Mouse (Mus musculus) embryonic facial prominence, embryonic 15.5 days (tissue): ENCODE measurements around the gene Ncam1. TPM values are rescaled to one million over a fixed set of nuclear protein-coding genes. Genes with fewer than 3 reads are reported as not detected.
A peak's percentile ranks its signal among the peaks of the same experiment; 100 is the strongest.

ENCODE experiments used
- ATAC-seq: fragments of 200-750 bp; cut with Nextera tagmentation; 2 replicates; pipeline ENCODE4 v1.8.0; 2017; ENCODE audit warnings: low read depth, moderate TSS enrichment; ENCODE audit not compliant: insufficient number of reproducible peaks, low FRiP score, low TSS enrichment
- H3K27ac ChIP-seq: fragments of 300-500 bp; sonication (generic); replicated peaks from 2 replicates; pipeline ENCODE4 v1.5.1; 2015; ENCODE audit warnings: mild to moderate bottlenecking, inconsistent platforms
- H3K27me3 ChIP-seq: fragments of 300-500 bp; sonication (generic); 2 replicates; pipeline ENCODE4 v1.6.1; 2015; ENCODE audit warnings: inconsistent platforms
- H3K36me3 ChIP-seq: fragments of 300-500 bp; sonication (generic); 2 replicates; pipeline ENCODE4 v1.6.1; 2015; ENCODE audit warnings: mild to moderate bottlenecking, inconsistent platforms
- H3K4me1 ChIP-seq: fragments of 300-500 bp; sonication (generic); 2 replicates; pipeline ENCODE4 v1.6.1; 2015; ENCODE audit warnings: inconsistent platforms
- H3K4me2 ChIP-seq: fragments of 300-500 bp; sonication (generic); replicated peaks from 2 replicates; pipeline ENCODE4 v1.6.1; 2015; ENCODE audit warnings: mild to moderate bottlenecking, inconsistent platforms
- H3K4me3 ChIP-seq: fragments of 300-500 bp; sonication (generic); replicated peaks from 2 replicates; pipeline ENCODE4 v1.5.1; 2015; ENCODE audit warnings: mild to moderate bottlenecking, inconsistent platforms
- H3K9ac ChIP-seq: fragments of 300-500 bp; sonication (generic); 2 replicates; pipeline ENCODE4 v1.6.1; 2015; ENCODE audit warnings: inconsistent platforms
- H3K9me3 ChIP-seq: fragments of 300-500 bp; sonication (generic); replicated peaks from 2 replicates; pipeline ENCODE4 v1.6.1; 2016; ENCODE audit warnings: inconsistent platforms
- WGBS: fragments of 180-500 bp; shearing (Covaris S2); methylation state at CpG from one replicate; pipeline ENCODE4 v1.1.7; 2015; 5-methylcytosine and 5-hydroxymethylcytosine counted together
- polyA plus RNA-seq: library from polyadenylated mRNA; unstranded; fragments of >200 nt; fragmentation: Nextera tagmentation; extraction: Ambion mirVana; gene quantifications from 2 replicates; pipeline ENCODE4 v1.2.1, GENCODE M21; 2015

Ncam1 gene
- polyA plus RNA-seq, result 140 and 142 TPM in 2 replicates

DNA sequence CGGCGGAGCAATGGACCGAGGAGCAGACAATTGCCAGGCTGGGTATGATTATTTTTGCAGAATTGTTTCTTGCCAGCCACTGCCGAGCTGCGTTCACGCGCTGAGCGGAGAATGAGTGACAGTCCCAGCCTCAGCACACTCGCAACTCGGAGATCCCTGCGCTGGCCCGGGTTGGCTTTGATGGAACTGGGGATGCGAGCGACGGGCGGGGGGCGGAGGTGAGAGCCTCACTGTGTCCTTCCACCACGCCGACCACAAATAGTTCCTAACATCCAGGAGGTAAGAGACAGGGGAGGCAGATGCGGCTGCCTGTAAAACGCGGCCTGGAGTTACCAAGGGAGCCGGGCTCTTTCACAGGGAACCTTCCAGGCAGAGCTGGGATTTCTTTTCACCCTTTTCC, at the start of gene Ncam1:
Ncam1 (minus strand) TSS at position 120 of the 400 bp plus-strand sequence.
- Histone ChIP-seq H3K9ac (peak within 1 kb of the TSS; percentile 63), H3K27me3 (no peaks in the 10 kb centered on the region), H3K4me2 (peak within 1 kb of the TSS; percentile 92), H3K27ac (peak within 1 kb of the TSS; percentile 89), H3K4me3 (peak within 1 kb of the TSS; percentile 77), H3K9me3 (no peaks in the 10 kb centered on the region), H3K36me3 (no peaks in the 10 kb centered on the region), H3K4me1 (peaks cover 9% of the 10 kb centered on the region)
- peak; percentile 81 for ATAC-seq
- under 1% methylated on average over 23 of the region's 23 CpGs for WGBS

GRCm38 (mm10) chr9:49834013-49834412, 35.3 kb upstream of the Ncam1 start:
- Histone ChIP-seq H3K36me3 (no peaks in the 10 kb centered on the region), H3K9ac (no peak overlapping the region), H3K9me3 (no peaks in the 10 kb centered on the region), H3K4me1 (no peaks in the 10 kb centered on the region), H3K4me3 (no peak overlapping the region), H3K27ac (no peak overlapping the region), H3K27me3 (no peaks in the 10 kb centered on the region), H3K4me2 (no peak overlapping the region)
- ATAC-seq, result no peak
- WGBS, result 84% methylated on average over 1 of the region's 1 CpGs

- Histone ChIP-seq H3K27me3 (no peaks in the 10 kb centered on the region), H3K36me3 (no peaks in the 10 kb centered on the region), H3K9me3 (no peaks in the 10 kb centered on the region), H3K4me3 (no peak overlapping the region), H3K4me2 (no peak overlapping the region), H3K4me1 (no peaks in the 10 kb centered on the region), H3K9ac (no peak overlapping the region), H3K27ac (no peak overlapping the region)
- no peak for ATAC-seq
- WGBS, result 92% methylated on average over 8 of the region's 8 CpGs
Measured at GRCm38 (mm10) chr9:49827671-49828070, 28.9 kb upstream of the Ncam1 start.

DNA sequence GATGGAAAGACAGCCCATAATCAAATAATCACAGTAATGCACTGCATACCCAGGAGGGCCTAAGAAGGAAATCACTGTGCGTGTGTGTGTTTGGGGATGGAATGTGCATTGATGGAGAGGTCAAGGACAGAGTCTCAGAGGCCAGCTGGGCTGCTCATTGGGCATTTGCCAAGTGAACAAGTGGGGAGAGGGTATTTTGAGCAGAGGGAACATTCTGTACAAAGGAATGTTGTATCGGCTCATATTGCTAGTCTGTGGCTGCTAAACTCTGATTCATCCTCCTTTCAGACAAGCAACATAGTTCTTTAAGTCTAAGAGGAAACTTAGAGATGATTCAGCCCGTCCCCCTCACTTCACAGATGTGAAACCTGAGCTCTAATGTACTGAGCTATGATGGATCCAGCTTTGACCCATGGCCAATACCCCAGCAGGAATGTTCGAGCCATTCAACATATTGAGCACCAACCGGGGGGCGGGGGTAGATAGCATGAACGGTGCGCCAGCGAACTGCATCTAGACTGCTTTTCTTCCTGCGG, 17.5 kb upstream of the Ncam1 start:
- no peak overlapping the region for H3K4me2 ChIP-seq
- no peaks in the 10 kb centered on the region for H3K27me3 ChIP-seq
- H3K27ac ChIP-seq, result no peak overlapping the region
- H3K9ac ChIP-seq, result no peak overlapping the region
- 52% methylated on average over 10 of the region's 10 CpGs for WGBS
- H3K4me1 ChIP-seq, result no peaks in the 10 kb centered on the region
- ATAC-seq, result no peak
- H3K36me3 ChIP-seq, result no peaks in the 10 kb centered on the region
- no peak overlapping the region for H3K4me3 ChIP-seq
- no peaks in the 10 kb centered on the region for H3K9me3 ChIP-seq

DNA sequence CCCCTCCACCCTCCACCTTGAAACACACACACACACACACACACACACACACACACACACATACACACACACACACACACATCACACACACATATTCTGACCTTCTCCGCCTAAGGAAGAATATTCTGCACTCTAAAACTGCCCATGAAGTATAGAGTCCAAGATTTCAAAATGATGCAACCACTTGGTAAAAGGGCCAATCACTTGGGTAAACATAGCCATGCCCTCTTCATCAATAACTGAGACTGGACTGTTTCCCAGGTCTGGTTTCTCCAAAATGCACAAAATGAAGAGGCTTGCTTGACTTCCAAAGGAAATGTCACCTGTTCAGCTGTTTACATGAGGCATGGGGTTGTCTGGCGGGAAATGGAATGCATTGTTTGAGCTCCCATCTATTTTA, 15.7 kb upstream of the Ncam1 start:
- no peaks in the 10 kb centered on the region for H3K4me1 ChIP-seq
- H3K4me2 ChIP-seq, result no peak overlapping the region
- ATAC-seq, result no peak
- H3K9me3 ChIP-seq, result no peaks in the 10 kb centered on the region
- 89% methylated on average over 2 of the region's 2 CpGs for WGBS
- H3K36me3 ChIP-seq, result no peaks in the 10 kb centered on the region
- H3K27me3 ChIP-seq, result no peaks in the 10 kb centered on the region
- no peak overlapping the region for H3K9ac ChIP-seq
- H3K27ac ChIP-seq, result no peak overlapping the region
- H3K4me3 ChIP-seq, result no peak overlapping the region

DNA sequence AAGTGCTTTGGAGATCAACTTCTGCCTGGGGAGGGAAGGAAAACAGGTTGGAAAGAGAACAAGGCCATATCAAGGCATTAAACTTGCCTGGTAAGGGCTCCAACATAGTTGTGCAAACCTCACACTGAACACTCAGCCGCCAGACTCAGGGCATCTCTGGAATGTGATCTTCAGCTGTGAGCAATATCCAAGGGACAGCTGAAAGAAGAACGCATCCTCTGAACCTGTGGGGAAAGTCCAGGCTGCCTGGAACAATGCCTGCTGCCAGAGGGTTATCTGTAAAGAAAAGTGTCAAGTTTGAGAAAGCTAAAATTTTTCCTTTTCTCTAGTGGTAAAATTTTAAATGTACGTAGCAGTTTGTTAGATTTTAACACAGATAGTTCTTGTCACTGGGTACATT, 4.5 kb upstream of the Ncam1 start:
- Histone ChIP-seq H3K9me3 (no peaks in the 10 kb centered on the region), H3K4me1 (peaks cover 2% of the 10 kb centered on the region; the same call in 1 of the 2 replicates), H3K36me3 (no peaks in the 10 kb centered on the region), H3K27me3 (no peaks in the 10 kb centered on the region), H3K4me2 (no peak overlapping the region), H3K4me3 (no peak overlapping the region), H3K27ac (no peak overlapping the region), H3K9ac (no peak overlapping the region)
- 50% methylated on average over 3 of the region's 3 CpGs for WGBS
- ATAC-seq, result no peak

GRCm38 (mm10) chr9:49797821-49798571, 729 bp downstream of the Ncam1 start:
- Histone ChIP-seq H3K36me3 (no peaks in the 10 kb centered on the region), H3K4me3 (peak overlapping the region; percentile 77), H3K4me2 (peak overlapping the region; percentile 92), H3K9ac (peak overlapping the region; percentile 63), H3K27me3 (no peaks in the 10 kb centered on the region), H3K9me3 (no peaks in the 10 kb centered on the region), H3K27ac (peak overlapping the region; percentile 89), H3K4me1 (peaks cover 7% of the 10 kb centered on the region)
- ATAC-seq, result peak; percentile 51
- WGBS, result under 1% methylated on average over 58 of the region's 58 CpGs

GRCm38 (mm10) chr9:49797508-49797820, 1.3 kb downstream of the Ncam1 start:
- no peak; the same call in 1 of the 2 replicates for ATAC-seq
- 0% methylated on average over 15 of the region's 15 CpGs for whole genome bisulfite sequencing
- H3K27ac ChIP-seq, result peak overlapping the region; percentile 89

GRCm38 (mm10) chr9:49796618-49797507, 1.9 kb downstream of the Ncam1 start:
- Histone ChIP-seq H3K36me3 (no peaks in the 10 kb centered on the region), H3K27ac (peak overlapping the region; percentile 89), H3K4me1 (peaks cover 7% of the 10 kb centered on the region), H3K4me3 (peak overlapping the region; percentile 77), H3K27me3 (no peaks in the 10 kb centered on the region), H3K9ac (peak overlapping the region; percentile 63), H3K4me2 (peak overlapping the region; percentile 92), H3K9me3 (no peaks in the 10 kb centered on the region)
- WGBS, result under 1% methylated on average over 52 of the region's 52 CpGs
- peak; percentile 79 for ATAC-seq

More at GRCm38 (mm10) chr9:49797508-49797820, 1.3 kb downstream of the Ncam1 start:
- H3K9me3 ChIP-seq, result no peaks in the 10 kb centered on the region
- peaks cover 7% of the 10 kb centered on the region for H3K4me1 ChIP-seq
- H3K36me3 ChIP-seq, result no peaks in the 10 kb centered on the region
- peak overlapping the region; percentile 92 for H3K4me2 ChIP-seq
- no peaks in the 10 kb centered on the region for H3K27me3 ChIP-seq
- H3K9ac ChIP-seq, result peak overlapping the region; percentile 63
- peak overlapping the region; percentile 77 for H3K4me3 ChIP-seq

GRCm38 (mm10) chr9:49795881-49796280, 2.8 kb downstream of the Ncam1 start:
- no peaks in the 10 kb centered on the region for H3K27me3 ChIP-seq
- H3K4me2 ChIP-seq, result no peak overlapping the region
- no peak overlapping the region for H3K4me3 ChIP-seq
- H3K9me3 ChIP-seq, result no peaks in the 10 kb centered on the region
- no peak overlapping the region for H3K27ac ChIP-seq
- H3K36me3 ChIP-seq, result no peaks in the 10 kb centered on the region
- peaks cover 7% of the 10 kb centered on the region for H3K4me1 ChIP-seq
- WGBS, result 62% methylated on average over 5 of the region's 5 CpGs
- ATAC-seq, result no peak
- no peak overlapping the region for H3K9ac ChIP-seq

DNA sequence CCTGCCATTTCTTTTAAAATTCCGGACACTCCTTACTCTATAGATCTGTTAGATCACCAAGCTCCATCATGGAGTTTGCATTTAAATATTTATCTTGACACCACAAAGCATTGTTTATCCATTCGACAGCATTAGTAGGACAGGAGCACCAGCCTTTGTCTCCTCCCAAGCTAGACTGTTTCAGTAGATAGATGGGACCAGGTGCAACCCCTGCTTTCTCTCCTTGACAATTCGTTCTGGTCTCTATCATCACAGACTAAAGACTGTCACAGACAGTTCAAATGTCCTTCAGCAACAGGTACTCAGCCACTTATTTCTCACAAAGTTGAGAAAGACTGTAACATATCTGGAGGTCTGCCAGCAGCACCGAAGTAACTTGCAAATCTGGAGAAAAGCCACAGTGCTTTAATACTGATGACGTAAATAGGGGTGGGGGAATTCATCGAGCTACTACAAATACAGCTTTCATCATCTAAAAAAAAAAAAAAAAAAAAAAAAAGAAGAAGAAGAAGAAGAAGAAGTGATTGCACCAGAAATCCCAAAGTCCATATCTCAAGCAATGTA, 4.7 kb downstream of the Ncam1 start:
- Histone ChIP-seq H3K27ac (no peak overlapping the region), H3K4me3 (no peak overlapping the region), H3K4me2 (no peak overlapping the region), H3K36me3 (no peaks in the 10 kb centered on the region), H3K27me3 (no peaks in the 10 kb centered on the region), H3K4me1 (peaks cover 7% of the 10 kb centered on the region), H3K9ac (no peak overlapping the region), H3K9me3 (no peaks in the 10 kb centered on the region)
- WGBS, result 45% methylated on average over 6 of the region's 6 CpGs
- ATAC-seq, result no peak
